Mouse (Mus musculus): ENCODE measurements around the gene Olfr284. TPM values are rescaled to one million over a fixed set of nuclear protein-coding genes. Genes with fewer than 3 reads are reported as not detected.

The Olfr284 gene
- not detected in 2 replicates for polyA plus RNA-seq (2016; fragmentation: Nextera tagmentation; extraction: Ambion mirVana)

DNA sequence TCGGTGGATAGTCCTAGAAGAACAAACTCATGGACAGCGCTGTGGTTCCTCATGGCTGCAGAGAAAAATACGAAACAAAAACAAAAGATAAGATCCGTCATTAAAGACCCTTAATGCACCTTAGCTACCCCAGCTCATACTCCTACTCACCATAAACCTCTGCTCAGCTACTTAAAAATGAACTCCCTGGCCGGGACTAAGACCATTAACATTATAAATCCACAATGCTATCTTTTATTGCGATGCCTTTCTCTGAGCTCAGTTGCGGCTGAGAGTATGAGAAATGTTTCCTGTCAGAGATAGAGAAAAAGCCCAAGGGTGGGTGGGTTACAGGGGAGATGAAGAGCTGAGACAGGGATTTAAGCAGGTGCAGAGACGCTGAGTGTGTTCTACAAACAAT, at the start of gene Olfr284:
Gene Olfr284 (minus strand): TSS at position 101 of the 400 bp plus-strand sequence.
- no peaks in the 10 kb centered on the region for H3K36me3 ChIP-seq
- no peaks in the 10 kb centered on the region for H3K27me3 ChIP-seq (ENCODE audit: insufficient read depth, poor library complexity, severe bottlenecking)
- H3K9me3 ChIP-seq = no peaks in the 10 kb centered on the region
- 87% methylated on average over 8 of the region's 8 CpGs for WGBS
- DNase-seq (ENCODE audit: low spot score) = no peak
- no peaks in the 10 kb centered on the region for H3K4me1 ChIP-seq
- H3K27ac ChIP-seq = no peak within 1 kb of the TSS
- no peak within 1 kb of the TSS for H3K4me3 ChIP-seq

DNA sequence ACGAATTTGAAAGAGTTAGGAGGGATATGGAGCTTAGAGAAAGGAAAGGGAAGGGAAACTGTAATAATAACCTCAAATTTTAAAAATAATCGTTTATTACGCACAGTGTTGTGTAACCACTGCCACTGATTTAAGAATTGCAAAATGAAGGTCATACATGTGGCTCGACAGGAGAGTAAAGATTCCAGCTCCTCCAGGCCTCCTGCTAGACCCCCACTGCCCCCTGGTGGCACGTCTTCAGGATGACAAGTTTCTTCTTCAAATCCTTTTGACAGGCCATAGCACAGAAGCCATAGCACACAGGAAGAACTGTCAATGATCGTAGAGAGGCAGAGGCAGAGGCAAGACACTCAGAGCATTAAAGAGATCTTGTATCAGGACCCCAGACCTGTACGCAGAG, 49.0 kb upstream of the Olfr284 start:
- H3K27me3 ChIP-seq (ENCODE audit: insufficient read depth, poor library complexity, severe bottlenecking) = no peaks in the 10 kb centered on the region
- peak; percentile 87 for DNase-seq (ENCODE audit: low spot score)
- no peaks in the 10 kb centered on the region for H3K9me3 ChIP-seq
- H3K4me1 ChIP-seq = no peaks in the 10 kb centered on the region
- no peaks in the 10 kb centered on the region for H3K36me3 ChIP-seq
- WGBS = 33% methylated on average over 7 of the region's 7 CpGs
- H3K4me3 ChIP-seq = no peak overlapping the region
- no peak overlapping the region for H3K27ac ChIP-seq

DNA sequence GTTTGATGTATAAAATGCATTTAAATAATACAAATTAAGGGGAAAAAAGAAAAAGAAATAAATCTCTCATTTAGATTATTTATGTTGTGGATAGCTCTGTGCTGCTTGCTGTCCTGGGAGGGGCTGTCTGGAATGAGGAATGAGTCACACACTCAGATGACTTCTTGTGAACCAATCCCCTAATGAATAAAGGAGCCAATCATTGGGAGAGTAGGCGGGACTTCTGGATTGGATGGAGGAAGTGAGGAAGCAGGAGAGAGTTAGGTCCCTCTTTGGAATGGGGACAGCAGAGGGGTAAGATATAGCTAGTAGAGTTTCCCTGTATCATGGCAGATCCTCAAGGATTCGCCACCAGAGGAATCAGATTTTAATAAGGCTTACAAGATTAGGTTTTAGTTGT, 46.8 kb upstream of the Olfr284 start:
- Histone ChIP-seq H3K36me3 (no peaks in the 10 kb centered on the region), H3K27me3 (ENCODE audit: insufficient read depth, poor library complexity, severe bottlenecking) (no peaks in the 10 kb centered on the region), H3K27ac (no peak overlapping the region), H3K4me3 (no peak overlapping the region), H3K4me1 (no peaks in the 10 kb centered on the region), H3K9me3 (no peaks in the 10 kb centered on the region)
- peak; percentile 45 for DNase-seq (ENCODE audit: low spot score)
- 57% methylated on average over 2 of the region's 2 CpGs for whole genome bisulfite sequencing

DNA sequence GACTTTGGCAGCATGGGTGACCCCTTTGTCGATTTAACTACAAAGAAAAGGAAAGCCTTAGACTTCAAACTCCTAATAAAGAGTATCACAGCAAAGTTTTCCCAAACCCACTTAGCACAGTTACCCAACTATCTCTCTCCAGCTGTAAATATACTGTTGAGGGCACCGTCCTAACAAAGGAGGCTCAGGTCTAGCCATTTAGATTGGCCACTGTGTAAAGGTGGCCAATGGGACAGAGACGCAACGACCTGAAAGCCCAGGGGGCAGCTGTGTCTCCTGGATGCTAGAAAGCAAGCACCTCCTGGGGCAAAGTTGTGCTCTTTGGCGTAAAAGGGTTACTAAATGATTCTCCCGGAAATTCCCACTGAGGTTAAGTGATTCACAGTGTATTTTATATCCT, 40.1 kb upstream of the Olfr284 start, which contains the start of gene Olfr283:
Gene Olfr283 (minus strand): TSS at position 101 of the 400 bp plus-strand sequence.
- no peaks in the 10 kb centered on the region for H3K27me3 ChIP-seq (ENCODE audit: insufficient read depth, poor library complexity, severe bottlenecking)
- no peak for DNase-seq (ENCODE audit: low spot score)
- no peak within 1 kb of the TSS for H3K27ac ChIP-seq
- H3K9me3 ChIP-seq = no peaks in the 10 kb centered on the region
- no peaks in the 10 kb centered on the region for H3K4me1 ChIP-seq
- no peaks in the 10 kb centered on the region for H3K36me3 ChIP-seq
- 79% methylated on average over 6 of the region's 6 CpGs for WGBS
- H3K4me3 ChIP-seq = no peak within 1 kb of the TSS

DNA sequence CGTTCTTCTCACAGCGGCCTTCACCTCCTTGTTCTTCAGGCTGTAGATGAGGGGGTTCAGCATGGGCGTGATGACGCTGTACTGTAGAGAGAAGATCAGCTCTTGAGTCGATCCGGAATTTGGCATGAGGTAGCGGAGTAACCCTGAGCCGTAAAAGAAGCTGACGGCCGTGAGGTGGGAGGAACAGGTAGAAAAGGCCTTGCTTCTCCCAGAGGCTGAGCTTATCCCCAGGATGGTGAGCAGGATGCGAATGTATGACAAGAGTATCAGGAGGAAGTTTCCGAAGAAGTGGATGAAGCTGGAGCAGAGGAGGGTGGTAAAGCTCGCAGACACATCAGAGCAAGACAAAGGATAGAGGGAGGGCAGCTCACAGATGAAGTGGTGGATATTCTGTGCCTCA, 37.4 kb upstream of the Olfr284 start:
- Histone ChIP-seq H3K4me1 (no peaks in the 10 kb centered on the region), H3K27ac (no peak overlapping the region), H3K36me3 (no peaks in the 10 kb centered on the region), H3K4me3 (no peak overlapping the region), H3K9me3 (no peaks in the 10 kb centered on the region), H3K27me3 (ENCODE audit: insufficient read depth, poor library complexity, severe bottlenecking) (no peaks in the 10 kb centered on the region)
- peak; percentile 69 for DNase-seq (ENCODE audit: low spot score)
- 89% methylated on average over 13 of the region's 13 CpGs for WGBS

DNA sequence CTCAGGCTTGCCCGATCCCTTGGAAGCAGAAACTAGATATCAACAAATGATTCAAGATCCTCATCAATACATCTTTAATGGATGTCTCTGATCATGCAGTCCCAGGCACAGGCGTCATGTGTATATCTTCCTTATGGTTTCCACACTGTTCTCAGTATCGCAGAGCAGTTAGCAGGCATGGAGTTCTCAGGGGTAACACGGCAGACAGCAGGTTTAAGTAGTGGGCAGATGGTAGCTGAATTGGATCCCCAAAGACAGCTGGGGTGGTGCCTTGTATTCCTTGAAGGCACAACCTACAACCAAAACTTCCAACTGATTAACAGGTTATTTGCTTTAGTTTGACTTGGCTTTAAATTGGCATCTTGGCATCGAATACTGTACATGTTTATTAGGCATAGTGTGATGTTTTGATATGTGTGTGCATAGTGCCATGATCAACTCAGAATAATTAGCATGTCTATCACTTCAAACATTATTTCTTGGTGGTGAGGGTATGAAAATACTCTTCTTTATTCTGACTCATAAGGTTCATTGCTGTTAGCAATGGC, 23.5 kb downstream of the Olfr284 start, which contains the start of gene Olfr285:
Gene Olfr285 (minus strand): TSS at position 177 of the 548 bp plus-strand sequence.
- 80% methylated on average over 5 of the region's 5 CpGs for WGBS
- no peak for DNase-seq (ENCODE audit: low spot score)

DNA sequence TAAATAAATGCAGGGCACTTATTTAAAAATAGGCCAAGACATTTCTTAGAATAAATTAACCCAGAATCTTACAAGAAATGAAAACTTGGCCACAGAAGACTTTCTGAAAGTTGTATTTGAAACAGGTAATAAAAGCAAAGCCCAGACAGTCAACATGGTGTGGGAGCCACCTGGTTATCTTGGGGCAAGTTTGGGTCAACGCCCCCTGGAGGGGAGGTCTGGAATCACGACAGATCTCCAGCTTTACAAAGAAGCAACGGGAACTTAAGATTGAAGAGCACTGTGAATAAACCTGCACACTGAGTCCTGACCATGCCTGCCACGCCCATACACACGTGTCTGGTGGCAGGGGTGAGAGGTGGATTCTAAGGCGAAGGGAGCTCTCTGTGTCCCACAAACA, 25.1 kb downstream of the Olfr284 start:
- Histone ChIP-seq H3K4me1 (no peaks in the 10 kb centered on the region), H3K36me3 (no peaks in the 10 kb centered on the region), H3K4me3 (no peak overlapping the region), H3K27ac (no peak overlapping the region), H3K27me3 (ENCODE audit: insufficient read depth, poor library complexity, severe bottlenecking) (no peaks in the 10 kb centered on the region), H3K9me3 (no peaks in the 10 kb centered on the region)
- DNase-seq (ENCODE audit: low spot score) = peak; percentile 65
- 51% methylated on average over 6 of the region's 6 CpGs for WGBS

More for the DNA sequence above, 23.5 kb downstream of the Olfr284 start, which contains the start of gene Olfr285:
- no peaks in the 10 kb centered on the region for H3K4me1 ChIP-seq
- no peaks in the 10 kb centered on the region for H3K9me3 ChIP-seq
- H3K4me3 ChIP-seq = no peak within 1 kb of the TSS
- no peak within 1 kb of the TSS for H3K27ac ChIP-seq
- no peaks in the 10 kb centered on the region for H3K36me3 ChIP-seq
- H3K27me3 ChIP-seq (ENCODE audit: insufficient read depth, poor library complexity, severe bottlenecking) = no peaks in the 10 kb centered on the region

DNA sequence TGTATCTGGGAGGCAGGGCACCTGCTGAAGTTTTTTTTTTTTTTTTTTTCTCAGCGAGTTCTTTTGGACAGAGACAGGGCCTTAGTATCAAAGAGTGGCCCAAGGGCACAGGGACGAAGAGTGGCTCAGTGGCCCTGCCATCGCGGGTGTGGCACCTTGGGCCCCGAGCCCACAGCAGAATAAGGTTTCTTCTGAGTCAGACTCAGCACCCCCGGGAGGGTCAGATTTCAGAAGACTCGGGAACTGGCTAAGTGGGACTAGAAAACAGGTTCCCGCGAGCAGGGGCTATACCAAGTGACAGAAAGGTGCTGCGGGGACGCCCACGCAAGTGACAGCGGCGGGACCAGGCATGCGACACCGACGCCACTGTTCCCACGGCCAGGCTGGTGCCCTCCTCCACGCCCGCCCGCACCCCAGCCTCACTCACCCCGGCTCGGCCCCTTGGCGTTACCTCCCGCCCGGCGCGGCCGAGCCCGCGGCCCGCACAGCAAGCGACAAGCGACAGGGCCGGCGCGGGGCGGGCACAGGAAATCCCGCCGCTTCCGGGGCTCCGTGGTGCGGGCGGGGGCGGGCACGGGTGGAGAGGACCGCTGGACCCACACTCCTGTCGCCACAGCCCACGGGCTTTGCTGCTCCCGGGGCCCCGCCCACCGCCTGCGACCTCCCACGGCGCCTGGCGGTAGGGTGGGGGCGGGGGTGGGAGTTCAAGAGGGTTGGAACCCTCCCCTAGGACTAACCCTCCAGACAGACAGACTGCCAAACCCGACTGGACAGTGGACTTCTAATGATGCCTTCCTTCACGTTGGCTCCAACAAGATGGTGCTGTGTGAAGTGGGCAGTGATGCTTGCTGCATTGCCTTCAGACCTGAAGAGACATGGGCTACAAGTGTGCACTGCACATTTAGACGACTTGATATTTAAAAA, 44.9 kb downstream of the Olfr284 start, which contains the start of gene Zfp641:
Gene Zfp641 (minus strand): TSS at position 534 of the 924 bp plus-strand sequence.
- Histone ChIP-seq H3K27me3 (ENCODE audit: insufficient read depth, poor library complexity, severe bottlenecking) (peaks cover 11% of the 10 kb centered on the region; the same call in 1 of the 2 replicates), H3K27ac (peak within 1 kb of the TSS; percentile 86), H3K9me3 (no peaks in the 10 kb centered on the region), H3K4me3 (peak within 1 kb of the TSS; percentile 83), H3K36me3 (no peaks in the 10 kb centered on the region), H3K4me1 (peaks cover 6% of the 10 kb centered on the region; the same call in 1 of the 2 replicates)
- no peak for DNase-seq (ENCODE audit: low spot score)
- 4% methylated on average over 51 of the region's 60 CpGs for WGBS

DNA sequence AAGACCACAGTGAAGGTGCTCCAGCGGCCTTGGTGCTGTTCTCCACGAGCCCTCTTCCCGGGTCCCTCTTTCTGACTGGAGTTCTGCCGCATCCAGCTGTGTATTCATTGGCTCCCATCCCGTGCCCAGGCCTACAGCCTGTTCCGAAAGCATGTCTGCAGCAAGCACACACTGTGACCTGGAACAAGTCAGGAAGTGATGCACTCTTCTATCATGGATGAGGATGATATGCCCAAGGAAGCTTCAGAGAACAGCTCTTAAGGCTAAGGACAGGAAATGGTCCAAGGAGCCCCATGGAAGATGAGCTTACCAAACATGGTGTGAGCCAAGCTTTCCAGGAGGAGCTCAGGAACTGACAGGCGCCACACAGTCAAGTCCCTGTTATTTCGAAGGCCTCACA, 47.1 kb downstream of the Olfr284 start:
- Histone ChIP-seq H3K36me3 (no peaks in the 10 kb centered on the region; the same call in 1 of the 2 replicates), H3K27ac (no peak overlapping the region), H3K9me3 (no peaks in the 10 kb centered on the region), H3K27me3 (ENCODE audit: insufficient read depth, poor library complexity, severe bottlenecking) (peaks cover 15% of the 10 kb centered on the region; the same call in 1 of the 2 replicates), H3K4me3 (no peak overlapping the region), H3K4me1 (peaks cover 6% of the 10 kb centered on the region; the same call in 1 of the 2 replicates)
- WGBS = 81% methylated on average over 8 of the region's 8 CpGs
- DNase-seq (ENCODE audit: low spot score) = no peak

Other genes starting within 250 kb of the Olfr284 start
- 47.1 and 67.5 TPM in 2 replicates for gene Pfkm, start 248.4 kb downstream of the Olfr284 start, polyA plus RNA-seq (2016; fragmentation: Nextera tagmentation; extraction: Ambion mirVana)
- 26.8 and 30.5 TPM in 2 replicates for gene Senp1, start 247.2 kb downstream of the Olfr284 start, polyA plus RNA-seq (2016; fragmentation: Nextera tagmentation; extraction: Ambion mirVana)
- 54.9 and 77.1 TPM in 2 replicates for gene Asb8, start 175.4 kb downstream of the Olfr284 start, polyA plus RNA-seq (2016; fragmentation: Nextera tagmentation; extraction: Ambion mirVana)
- gene Ccdc184, start 173.8 kb downstream of the Olfr284 start, polyA plus RNA-seq (2016; fragmentation: Nextera tagmentation; extraction: Ambion mirVana) = 0.58 and 0.85 TPM in 2 replicates
- gene Olfr288, start 145.4 kb downstream of the Olfr284 start, polyA plus RNA-seq (2016; fragmentation: Nextera tagmentation; extraction: Ambion mirVana) = not detected in 2 replicates
- not detected in 2 replicates for gene Gm44579, start 120.0 kb downstream of the Olfr284 start, polyA plus RNA-seq (2016; fragmentation: Nextera tagmentation; extraction: Ambion mirVana)
- 0.18 TPM in 1 of 2 replicates, not detected in the other for gene Olfr287, start 119.9 kb downstream of the Olfr284 start, polyA plus RNA-seq (2016; fragmentation: Nextera tagmentation; extraction: Ambion mirVana)
- gene Olfr286, start 106.5 kb downstream of the Olfr284 start, polyA plus RNA-seq (2016; fragmentation: Nextera tagmentation; extraction: Ambion mirVana) = not detected in 2 replicates
- gene H1fnt, start 83.7 kb downstream of the Olfr284 start, polyA plus RNA-seq (2016; fragmentation: Nextera tagmentation; extraction: Ambion mirVana) = not detected in 2 replicates
- gene Zfp641, start 44.8 kb downstream of the Olfr284 start, polyA plus RNA-seq (2016; fragmentation: Nextera tagmentation; extraction: Ambion mirVana) = 1.1 and 1.4 TPM in 2 replicates
- not detected in 2 replicates for gene Olfr285, start 23.6 kb downstream of the Olfr284 start, polyA plus RNA-seq (2016; fragmentation: Nextera tagmentation; extraction: Ambion mirVana)
- not detected in 2 replicates for gene Olfr283, start 40.0 kb upstream of the Olfr284 start, polyA plus RNA-seq (2016; fragmentation: Nextera tagmentation; extraction: Ambion mirVana)
- not detected in 2 replicates for gene Olfr282, start 90.2 kb upstream of the Olfr284 start, polyA plus RNA-seq (2016; fragmentation: Nextera tagmentation; extraction: Ambion mirVana)
- not detected in 2 replicates for gene Olfr281, start 111.6 kb upstream of the Olfr284 start, polyA plus RNA-seq (2016; fragmentation: Nextera tagmentation; extraction: Ambion mirVana)
- gene OR5BS1P, start 128.9 kb upstream of the Olfr284 start, polyA plus RNA-seq (2016; fragmentation: Nextera tagmentation; extraction: Ambion mirVana) = not detected in 2 replicates
- gene Lalba, start 141.7 kb upstream of the Olfr284 start, polyA plus RNA-seq (2016; fragmentation: Nextera tagmentation; extraction: Ambion mirVana) = not detected in 2 replicates
- not detected in 2 replicates for gene Olfr279, start 151.4 kb upstream of the Olfr284 start, polyA plus RNA-seq (2016; fragmentation: Nextera tagmentation; extraction: Ambion mirVana)
- gene Kansl2, start 193.3 kb upstream of the Olfr284 start, polyA plus RNA-seq (2016; fragmentation: Nextera tagmentation; extraction: Ambion mirVana) = 91.7 and 127 TPM in 2 replicates
- 42.8 and 53.0 TPM in 2 replicates for gene Ccnt1, start 229.9 kb upstream of the Olfr284 start, polyA plus RNA-seq (2016; fragmentation: Nextera tagmentation; extraction: Ambion mirVana)
- gene 4930415O20Rik, start 230.0 kb upstream of the Olfr284 start, polyA plus RNA-seq (2016; fragmentation: Nextera tagmentation; extraction: Ambion mirVana) = 0.43 TPM in 1 of 2 replicates, not detected in the other